Mouse (Mus musculus) skeletal muscle tissue, adult 2 months (tissue): ENCODE measurements around the gene Olfr432.
A peak's percentile ranks its signal among the peaks of the same experiment; 100 is the strongest.
"Not testable (repeated sequence)": the region's sequence is repeated elsewhere in the genome, so short reads cannot be mapped to it uniquely, and the experiment has no call there.

ENCODE experiments used
- DNase-seq: peaks from one replicate; pipeline ENCODE4 v3.0.0-alpha.2; 2012; ENCODE audit warnings: low read depth, low spot score

The Olfr432 gene

GRCm38 (mm10) chr1:174048893-174049292 is at the start of gene Olfr432:
Olfr432 (plus strand) TSS chr1:174049205.
- peak; percentile 50 for DNase-seq

GRCm38 (mm10) chr1:174004352-174005109 is 44.5 kb upstream of the Olfr432 start:
- DNase-seq, result not testable (repeated sequence)

- DNase-seq, result not testable (repeated sequence)
These were observed 42.0 kb upstream of the Olfr432 start for GRCm38 (mm10) chr1:174007050-174007449.

- peak; percentile 73 for DNase-seq
These were observed 17.3 kb upstream of the Olfr432 start, which contains the start of gene Ifi205 for GRCm38 (mm10) chr1:174031698-174032097. Ifi205 (minus strand) TSS chr1:174031810.

GRCm38 (mm10) chr1:174035841-174036240 is 13.2 kb upstream of the Olfr432 start:
- DNase-seq, result no peak

GRCm38 (mm10) chr1:174038480-174038879 is 10.5 kb upstream of the Olfr432 start:
- peak; percentile 60 for DNase-seq

- DNase-seq, result peak; percentile 77
These were observed 8.4 kb upstream of the Olfr432 start, which contains the start of gene Olfr433 for GRCm38 (mm10) chr1:174040523-174041177. Olfr433 (plus strand) TSS chr1:174040705.

- not testable (repeated sequence) for DNase-seq
These were observed 6.7 kb upstream of the Olfr432 start for GRCm38 (mm10) chr1:174042091-174042884.

- DNase-seq, result peak; percentile 81
These were observed 4.6 kb upstream of the Olfr432 start for GRCm38 (mm10) chr1:174044431-174044830.

- not testable (repeated sequence) for DNase-seq
These were observed 778 bp upstream of the Olfr432 start for GRCm38 (mm10) chr1:174048227-174048626.

GRCm38 (mm10) chr1:174049357-174049756 is 352 bp downstream of the Olfr432 start:
- DNase-seq, result not testable (repeated sequence)

GRCm38 (mm10) chr1:174050532-174050931 is 1.5 kb downstream of the Olfr432 start:
- DNase-seq, result no peak

GRCm38 (mm10) chr1:174051515-174051914 is 2.5 kb downstream of the Olfr432 start:
- peak; percentile 63 for DNase-seq

- DNase-seq, result no peak
These were observed 3.0 kb downstream of the Olfr432 start for GRCm38 (mm10) chr1:174051931-174052536.

GRCm38 (mm10) chr1:174052981-174053380 is 4.0 kb downstream of the Olfr432 start:
- peak; percentile 62 for DNase-seq

- no peak for DNase-seq
These were observed 6.2 kb downstream of the Olfr432 start for GRCm38 (mm10) chr1:174055248-174055647.

- DNase-seq, result no peak
These were observed 17.3 kb downstream of the Olfr432 start, which contains the start of gene Olfr430 for GRCm38 (mm10) chr1:174066305-174066704. Olfr430 (plus strand) TSS chr1:174066605.

- DNase-seq, result no peak
These were observed 35.0 kb downstream of the Olfr432 start, which contains the start of gene Olfr429 for GRCm38 (mm10) chr1:174084031-174084430. Olfr429 (plus strand) TSS chr1:174084331.

GRCm38 (mm10) chr1:174096591-174096990 is 47.6 kb downstream of the Olfr432 start, which contains the start of gene Olfr427:
Olfr427 (plus strand) TSS chr1:174096891.
- DNase-seq, result no peak

- peak; percentile 3 for DNase-seq
These were observed 54.7 kb downstream of the Olfr432 start for GRCm38 (mm10) chr1:174103735-174104134.
